Mouse (Mus musculus) kidney, postnatal 0 days (tissue): ENCODE measurements around the gene Hmcn1. TPM values are rescaled to one million over a fixed set of nuclear protein-coding genes. Genes with fewer than 3 reads are reported as not detected.

Source experiments
- ATAC-seq: fragments of 200-750 bp; cut with Nextera tagmentation; replicated peaks from 2 replicates; pipeline ENCODE4 v1.8.0; 2017; ENCODE audit warnings: low read depth, moderate number of reproducible peaks, moderate TSS enrichment, moderate library complexity; ENCODE audit not compliant: low FRiP score
- DNase-seq: peaks from one replicate; pipeline ENCODE4 v3.0.0-alpha.2; 2016; ENCODE audit warnings: low spot score
- H3K27ac ChIP-seq: fragments of 300-500 bp; sonication (generic); 2 replicates; pipeline ENCODE4 v1.5.1; 2014; ENCODE audit warnings: mild to moderate bottlenecking
- H3K27me3 ChIP-seq: fragments of 300-500 bp; sonication (generic); 2 replicates; pipeline ENCODE4 v1.6.1; 2014; ENCODE audit warnings: low read length, mixed read lengths; ENCODE audit not compliant: insufficient read depth
- H3K36me3 ChIP-seq: fragments of 300-500 bp; sonication (generic); 2 replicates; pipeline ENCODE4 v1.6.1; 2014; ENCODE audit warnings: low read length, mixed read lengths; ENCODE audit not compliant: insufficient read depth
- H3K4me1 ChIP-seq: fragments of 300-500 bp; sonication (generic); replicated peaks from 2 replicates; pipeline ENCODE4 v1.6.1; 2014; ENCODE audit warnings: antibody characterized with exemption, low read length, mixed read lengths; ENCODE audit not compliant: insufficient read depth
- H3K4me2 ChIP-seq: fragments of 300-500 bp; sonication (generic); 2 replicates; pipeline ENCODE4 v1.6.1; 2014; ENCODE audit warnings: mild to moderate bottlenecking, low read length, moderate library complexity, mixed read lengths
- H3K4me3 ChIP-seq: fragments of 300-500 bp; sonication (generic); replicated peaks from 2 replicates; pipeline ENCODE4 v1.5.1; 2014; ENCODE audit warnings: low read depth, low read length
- H3K9ac ChIP-seq: fragments of 300-500 bp; sonication (generic); 2 replicates; pipeline ENCODE4 v1.6.1; 2014; ENCODE audit warnings: low read depth, low read length
- H3K9me3 ChIP-seq: fragments of 300-500 bp; sonication (generic); replicated peaks from 2 replicates; pipeline ENCODE4 v1.6.1; 2016; ENCODE audit warnings: low read length, inconsistent platforms, mixed read lengths
- CTCF ChIP-seq: IDR thresholded peaks from 2 replicates; pipeline ENCODE4 v1.5.1; 2016; ENCODE audit warnings: antibody characterized with exemption, low read depth, mild to moderate bottlenecking, moderate library complexity
- WGBS: fragments of 180-500 bp; shearing (Covaris S2); extraction: QIAGEN DNeasy Blood & Tissue Kit; methylation state at CpG from one replicate; pipeline ENCODE4 v1.1.7; 2014; 5-methylcytosine and 5-hydroxymethylcytosine counted together
- polyA plus RNA-seq: library from polyadenylated mRNA; unstranded; fragments of >200 nt; fragmentation: Nextera tagmentation; extraction: Ambion mirVana; gene quantifications from 2 replicates; pipeline ENCODE4 v1.2.1, GENCODE M21; 2015

The Hmcn1 gene
- polyA plus RNA-seq, 1 experiment from 2014 or later: 31.6 TPM

DNA sequence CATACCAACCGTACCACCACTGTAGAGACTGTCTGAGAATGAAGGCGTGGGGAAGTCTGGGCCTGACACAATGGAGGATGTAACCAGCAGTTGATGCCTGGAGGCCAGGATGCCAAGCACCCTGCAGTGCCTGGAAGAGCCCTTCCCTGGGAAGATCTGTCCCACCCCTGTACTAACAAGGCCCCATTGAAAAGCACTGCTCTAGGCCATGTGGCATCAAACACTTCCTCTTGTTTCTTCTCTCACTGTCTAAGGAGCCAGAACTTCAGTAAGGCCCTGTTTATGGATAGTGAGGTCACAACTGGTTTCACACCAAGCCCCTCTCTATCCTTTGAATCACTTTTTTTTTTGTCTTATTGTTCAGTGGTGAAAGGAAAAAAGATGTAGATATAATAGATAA lies 51.1 kb downstream of the Hmcn1 start:
- Histone ChIP-seq H3K27ac (no peak overlapping the region), H3K4me3 (no peak overlapping the region), H3K36me3 (no peaks in the 10 kb centered on the region), H3K4me1 (0 out of 2 replicates have a peak, but pooled peaks cover 4% of the 10 kb centered on the region), H3K9me3 (no peaks in the 10 kb centered on the region), H3K9ac (no peak overlapping the region), H3K27me3 (no peaks in the 10 kb centered on the region), H3K4me2 (no peak overlapping the region)
- TF ChIP-seq CTCF: no peak
- WGBS: 90% methylated on average over 2 of the region's 2 CpGs
- DNase-seq (no peak), ATAC-seq (no peak)

DNA sequence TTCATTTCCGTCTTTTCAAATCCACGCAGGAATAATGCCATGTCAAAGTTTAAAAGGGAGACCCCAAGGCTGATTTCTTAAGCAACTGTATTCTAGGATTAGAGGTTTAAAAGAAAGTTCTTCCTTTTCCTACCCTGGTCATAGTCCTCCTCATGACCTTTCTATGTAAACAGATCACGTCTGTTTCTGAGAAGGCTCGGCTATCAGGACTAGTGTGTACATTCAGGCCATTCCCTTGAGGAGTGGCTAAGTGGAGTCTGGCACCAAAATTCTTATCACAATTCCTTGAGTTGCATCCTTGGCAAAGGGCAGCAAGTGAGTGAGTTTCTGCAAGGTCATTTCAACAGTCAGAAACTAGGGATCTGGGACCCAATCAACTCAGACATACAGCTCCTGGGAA lies 56.4 kb downstream of the Hmcn1 start:
- H3K36me3 ChIP-seq: no peaks in the 10 kb centered on the region
- TF ChIP-seq CTCF: no peak
- H3K9me3 ChIP-seq: no peaks in the 10 kb centered on the region
- no peak overlapping the region for H3K4me2 ChIP-seq
- no peaks in the 10 kb centered on the region for H3K4me1 ChIP-seq
- 52% methylated on average over 4 of the region's 4 CpGs for WGBS
- H3K9ac ChIP-seq: no peak overlapping the region
- H3K4me3 ChIP-seq: no peak overlapping the region
- DNase-seq: no peak
- no peak for ATAC-seq
- H3K27ac ChIP-seq: no peak overlapping the region
- H3K27me3 ChIP-seq: no peaks in the 10 kb centered on the region

DNA sequence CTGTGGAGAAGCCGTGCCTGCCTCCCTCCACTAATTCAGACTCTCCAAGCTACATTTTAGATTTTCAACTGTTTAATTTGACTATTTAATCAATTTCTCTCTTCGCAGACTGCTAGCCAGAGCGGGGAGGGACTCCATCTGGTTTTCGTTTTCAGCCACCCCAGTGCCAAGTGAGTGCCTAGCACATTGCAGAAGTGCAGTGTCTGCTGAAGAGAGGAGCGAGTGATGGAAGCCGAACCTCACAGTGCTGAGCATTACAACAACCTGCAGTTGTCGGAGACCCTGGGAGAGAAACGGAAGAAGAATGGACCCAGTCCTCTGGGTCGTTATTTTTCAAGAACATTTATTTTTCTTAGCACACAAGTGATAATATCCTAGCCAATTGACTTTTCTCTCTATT lies 59.6 kb downstream of the Hmcn1 start:
- H3K4me2 ChIP-seq: no peak overlapping the region
- no peaks in the 10 kb centered on the region for H3K4me1 ChIP-seq
- no peak for DNase-seq
- H3K9ac ChIP-seq: no peak overlapping the region
- no peak overlapping the region for H3K4me3 ChIP-seq
- H3K9me3 ChIP-seq: no peaks in the 10 kb centered on the region
- TF ChIP-seq CTCF: no peak
- no peak overlapping the region for H3K27ac ChIP-seq
- WGBS: 48% methylated on average over 9 of the region's 9 CpGs
- H3K36me3 ChIP-seq: no peaks in the 10 kb centered on the region
- ATAC-seq: no peak
- H3K27me3 ChIP-seq: no peaks in the 10 kb centered on the region

DNA sequence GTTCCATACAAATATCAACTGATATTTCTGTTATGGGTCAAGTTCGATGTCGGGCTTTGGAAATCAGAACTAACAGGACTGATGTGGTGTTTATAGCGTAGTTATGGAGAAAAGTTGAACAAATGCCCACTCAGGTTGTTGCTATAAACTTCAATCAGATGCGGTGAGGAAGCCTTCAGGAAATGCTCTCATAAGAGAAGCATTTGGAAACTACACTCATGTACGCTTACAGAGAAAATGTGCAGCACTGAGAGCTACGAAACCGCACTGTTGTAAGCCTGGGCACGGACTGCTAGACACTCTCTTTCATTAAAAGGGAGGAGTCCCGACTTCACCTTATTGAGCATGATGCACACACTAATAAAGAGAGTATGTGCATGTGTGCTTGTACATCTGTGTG lies 72.4 kb downstream of the Hmcn1 start:
- DNase-seq (no peak), ATAC-seq (no peak)
- TF ChIP-seq CTCF: no peak
- H3K9me3 ChIP-seq: no peaks in the 10 kb centered on the region
- H3K27me3 ChIP-seq: no peaks in the 10 kb centered on the region
- H3K4me3 ChIP-seq: no peak overlapping the region
- H3K36me3 ChIP-seq: no peaks in the 10 kb centered on the region
- no peak overlapping the region for H3K4me2 ChIP-seq
- no peak overlapping the region for H3K27ac ChIP-seq
- WGBS: 85% methylated on average over 9 of the region's 9 CpGs
- H3K4me1 ChIP-seq: no peaks in the 10 kb centered on the region
- H3K9ac ChIP-seq: no peak overlapping the region

DNA sequence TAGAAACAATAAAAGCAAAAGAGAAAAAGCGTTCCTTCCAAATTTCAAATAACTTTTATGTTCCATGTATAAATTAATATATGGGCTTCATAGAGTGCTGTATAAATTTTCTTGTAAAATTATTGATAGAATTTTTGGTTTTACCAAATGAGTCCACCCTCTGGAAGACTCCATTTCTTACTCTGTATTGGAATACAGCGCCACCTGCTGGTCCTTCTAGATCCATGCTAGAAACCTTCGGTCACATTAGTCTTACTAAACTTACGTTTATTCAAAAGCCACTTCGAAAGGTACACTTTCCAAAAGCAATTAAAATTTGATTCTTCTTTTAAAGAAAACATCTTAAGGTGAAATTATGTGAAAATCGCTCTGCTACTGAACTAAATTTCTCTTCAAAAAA lies 73.0 kb downstream of the Hmcn1 start:
- ATAC-seq: no peak

DNA sequence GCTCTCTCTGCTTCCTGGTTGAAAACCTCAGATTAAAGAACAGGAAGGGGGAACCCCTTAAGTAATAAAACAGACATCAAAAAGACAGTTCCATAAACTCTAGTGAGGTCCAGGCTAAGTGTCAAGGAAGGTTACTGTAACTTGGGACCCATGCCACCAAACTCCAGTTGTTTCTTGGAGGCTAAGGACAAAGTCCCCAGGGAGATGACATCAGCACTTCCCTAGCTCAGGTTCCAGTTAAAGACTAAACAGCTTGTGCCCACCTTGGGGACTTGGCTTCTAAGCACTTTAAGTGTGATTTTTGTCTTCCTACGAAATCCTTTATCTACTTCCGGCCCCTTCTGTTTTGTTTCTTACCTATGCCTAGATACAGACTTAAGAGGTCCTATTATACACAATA lies 78.3 kb downstream of the Hmcn1 start:
- TF ChIP-seq CTCF: no peak
- Histone ChIP-seq H3K4me1 (no peaks in the 10 kb centered on the region; the same call in 1 of the 2 replicates), H3K27me3 (no peaks in the 10 kb centered on the region), H3K4me3 (no peak overlapping the region), H3K4me2 (no peak overlapping the region), H3K9me3 (no peaks in the 10 kb centered on the region), H3K36me3 (no peaks in the 10 kb centered on the region), H3K9ac (no peak overlapping the region), H3K27ac (0 out of 2 replicates have a peak overlapping the region, but pooled peaks have one; percentile 9)
- WGBS: 70% methylated on average over 2 of the region's 2 CpGs
- DNase-seq: peak; percentile 56
- ATAC-seq: no peak

More for the DNA sequence above, 73.0 kb downstream of the Hmcn1 start:
- H3K27ac ChIP-seq: no peak overlapping the region
- no peaks in the 10 kb centered on the region for H3K4me1 ChIP-seq
- DNase-seq: peak; percentile 82
- H3K9me3 ChIP-seq: no peaks in the 10 kb centered on the region
- H3K36me3 ChIP-seq: no peaks in the 10 kb centered on the region
- 52% methylated on average over 6 of the region's 6 CpGs for WGBS
- TF ChIP-seq CTCF: peak; percentile 77
- H3K27me3 ChIP-seq: no peaks in the 10 kb centered on the region
- H3K4me3 ChIP-seq: no peak overlapping the region
- no peak overlapping the region for H3K4me2 ChIP-seq
- H3K9ac ChIP-seq: no peak overlapping the region

DNA sequence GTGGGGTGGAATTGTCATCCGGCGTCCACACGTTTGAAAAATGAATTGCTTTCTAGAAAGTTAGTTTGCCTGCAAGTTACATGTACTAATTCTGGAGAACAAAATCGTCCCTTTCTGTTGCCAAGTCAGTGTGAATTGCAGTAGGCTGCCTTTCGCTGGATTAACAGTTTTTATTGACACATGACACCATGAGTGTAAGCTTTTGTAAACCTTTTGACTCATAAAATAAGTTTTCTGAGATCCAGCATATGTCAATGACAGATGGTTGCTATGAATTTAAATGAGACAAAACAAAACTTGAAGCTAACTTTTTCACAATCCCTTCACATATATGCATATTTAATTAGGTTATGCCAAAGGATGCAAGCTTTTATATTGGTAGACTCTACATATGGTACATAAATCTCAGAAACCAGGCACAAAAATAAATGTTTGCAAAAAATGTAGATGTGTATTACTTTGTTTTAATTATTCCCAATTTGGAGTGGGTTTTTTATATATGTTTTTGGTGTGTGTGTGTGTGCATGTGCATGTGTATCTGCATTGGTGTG lies 79.6 kb downstream of the Hmcn1 start:
- H3K4me1 ChIP-seq: no peaks in the 10 kb centered on the region; the same call in 1 of the 2 replicates
- ATAC-seq (no peak), DNase-seq (no peak)
- H3K36me3 ChIP-seq: no peaks in the 10 kb centered on the region
- no peaks in the 10 kb centered on the region for H3K27me3 ChIP-seq
- no peaks in the 10 kb centered on the region for H3K9me3 ChIP-seq
- no peak overlapping the region for H3K27ac ChIP-seq
- 80% methylated on average over 5 of the region's 5 CpGs for WGBS
- H3K4me3 ChIP-seq: no peak overlapping the region
- no peak overlapping the region for H3K9ac ChIP-seq
- H3K4me2 ChIP-seq: no peak overlapping the region
- TF ChIP-seq CTCF: no peak
